Mouse (Mus musculus): ENCODE measurements around the gene Phka2.

Phka2 gene

GRCm38 (mm10) chrX:160502048-160503041 is at the start of gene Phka2:
TSS of gene Phka2 (plus strand) at chrX:160502166.
- DNase-seq: peak; percentile 85

GRCm38 (mm10) chrX:160455686-160456085 is 46.3 kb upstream of the Phka2 start:
- no peak for DNase-seq

- no peak for DNase-seq
Measured at GRCm38 (mm10) chrX:160471257-160471786, 30.6 kb upstream of the Phka2 start.

DNA sequence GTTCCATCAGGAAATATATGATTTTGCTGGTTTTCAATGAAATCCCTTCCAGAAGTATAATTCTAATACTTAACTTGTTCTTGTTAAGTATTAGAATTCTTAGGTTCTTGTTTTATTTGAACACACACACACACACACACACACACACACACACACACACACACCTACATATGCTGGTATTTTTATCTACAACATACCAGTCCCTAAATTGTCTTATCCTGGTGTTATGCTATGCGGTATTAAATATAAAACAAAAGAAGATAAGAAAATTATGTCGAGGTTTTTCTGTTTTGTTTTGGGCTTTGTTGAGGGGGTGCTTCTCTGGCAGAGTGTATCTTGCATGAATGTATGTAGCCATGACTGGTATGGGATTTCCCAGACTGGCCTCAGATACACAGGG is 12.2 kb upstream of the Phka2 start:
- no peak for DNase-seq

DNA sequence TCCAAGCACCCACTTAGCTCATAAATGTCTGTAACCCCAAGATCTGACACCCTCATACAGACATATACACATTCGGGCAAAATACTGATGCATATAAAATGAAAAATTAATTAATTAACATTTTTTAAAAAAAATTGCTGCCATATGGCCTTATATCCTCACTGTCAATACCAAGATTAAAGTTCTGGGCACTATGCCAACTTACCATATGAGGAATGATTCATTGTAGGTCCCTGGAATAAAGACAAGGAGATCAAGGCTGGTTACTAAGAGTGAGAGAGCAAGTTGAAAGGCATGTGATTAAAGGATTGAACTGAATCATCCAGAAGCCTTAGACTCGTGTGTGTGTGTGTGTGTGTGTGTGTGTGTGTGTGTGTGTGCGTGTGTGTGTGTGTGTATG is 7.6 kb upstream of the Phka2 start:
- peak; percentile 51 for DNase-seq

DNA sequence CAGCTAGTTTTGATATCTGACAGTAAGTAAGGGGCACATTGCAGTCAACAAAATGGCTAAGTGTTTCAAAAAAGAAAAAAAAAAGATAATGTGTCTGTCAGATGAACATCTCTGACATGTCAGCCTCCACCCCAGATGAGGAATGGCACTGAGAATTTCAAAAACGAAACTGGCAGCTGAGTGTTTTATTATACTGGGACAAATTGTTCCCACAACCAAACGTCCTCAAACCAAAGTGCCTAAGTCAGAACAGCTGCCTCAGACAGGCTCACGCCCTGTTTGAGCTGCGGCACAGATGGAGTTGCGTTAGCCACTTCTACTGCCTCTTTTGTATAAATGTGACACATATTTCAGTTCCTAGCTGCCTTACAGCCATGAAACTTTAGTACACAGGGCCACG is 7.0 kb upstream of the Phka2 start:
- DNase-seq: no peak

GRCm38 (mm10) chrX:160496473-160496872 is 5.5 kb upstream of the Phka2 start:
- no peak for DNase-seq

GRCm38 (mm10) chrX:160501095-160501494 is 871 bp upstream of the Phka2 start:
- peak; percentile 11 for DNase-seq

DNA sequence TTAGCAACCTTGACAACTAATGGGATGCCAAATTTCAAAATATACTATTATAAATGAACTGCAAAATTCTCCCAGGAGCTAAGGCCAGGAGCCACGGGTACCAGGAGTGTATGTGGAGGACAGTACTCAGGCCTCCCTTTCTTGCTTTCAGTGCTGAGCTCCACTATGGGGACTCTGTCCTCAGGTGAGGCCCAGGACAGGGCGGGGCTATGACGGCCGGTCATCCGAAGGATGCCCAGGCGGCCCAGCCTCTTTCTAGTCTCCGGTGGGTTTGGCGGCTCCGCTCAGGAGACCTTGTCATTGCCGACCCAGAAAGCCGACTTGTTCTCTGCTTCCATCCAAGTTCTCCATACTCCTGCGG is 299 bp upstream of the Phka2 start:
- DNase-seq: no peak

DNA sequence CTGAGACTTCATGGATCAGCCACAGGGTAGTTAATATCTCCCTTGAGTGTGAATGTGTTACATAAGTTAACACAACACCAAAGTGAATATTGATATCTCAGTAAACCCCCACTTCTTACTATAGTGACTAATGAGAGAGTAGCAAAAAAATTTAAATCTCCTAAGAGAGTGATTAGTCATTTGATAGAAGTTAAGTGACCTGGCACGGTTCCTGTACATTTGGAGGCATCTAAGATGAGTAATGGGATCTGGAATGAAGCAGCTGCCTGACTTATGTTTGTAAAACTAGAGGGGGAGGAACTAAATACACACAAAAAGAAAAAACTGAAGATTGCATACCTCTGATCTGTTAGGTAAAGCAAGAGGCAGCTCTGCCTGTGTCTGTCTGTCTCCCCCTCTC is 7.1 kb downstream of the Phka2 start:
- no peak for DNase-seq

GRCm38 (mm10) chrX:160510197-160510596 is 8.2 kb downstream of the Phka2 start:
- no peak for DNase-seq

GRCm38 (mm10) chrX:160516027-160516426 is 14.1 kb downstream of the Phka2 start:
- DNase-seq: no peak

- DNase-seq: no peak
Measured at GRCm38 (mm10) chrX:160542772-160543171, 40.8 kb downstream of the Phka2 start.

- no peak for DNase-seq
Measured at GRCm38 (mm10) chrX:160548875-160549274, 46.9 kb downstream of the Phka2 start.

GRCm38 (mm10) chrX:160552066-160552465 is 50.1 kb downstream of the Phka2 start:
- DNase-seq: no peak

DNA sequence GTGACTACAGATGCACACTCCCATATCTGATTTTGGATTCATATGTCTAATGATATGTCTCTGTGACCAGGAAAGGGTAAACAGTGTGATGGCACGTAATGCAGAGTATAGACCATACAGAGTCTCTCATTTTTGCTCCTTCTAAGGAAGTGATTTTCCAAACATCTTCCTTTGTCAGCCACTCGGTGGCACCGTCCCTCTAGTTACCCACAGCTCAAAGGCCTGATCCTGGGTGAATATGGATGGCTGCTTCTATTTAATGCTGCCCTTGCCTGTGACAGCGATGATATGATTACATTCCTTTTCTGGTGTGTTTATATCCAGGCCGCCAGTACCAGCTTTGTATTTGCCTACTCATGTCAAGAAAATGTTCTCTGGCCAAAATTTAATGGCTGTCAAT is 81.6 kb downstream of the Phka2 start:
- no peak for DNase-seq

- DNase-seq: no peak
Measured at GRCm38 (mm10) chrX:160584148-160584838, 82.3 kb downstream of the Phka2 start.

- DNase-seq: no peak
Measured at GRCm38 (mm10) chrX:160585110-160585509, 83.1 kb downstream of the Phka2 start.

- peak; percentile 38 for DNase-seq
Measured at GRCm38 (mm10) chrX:160588523-160588922, 86.6 kb downstream of the Phka2 start.

DNA sequence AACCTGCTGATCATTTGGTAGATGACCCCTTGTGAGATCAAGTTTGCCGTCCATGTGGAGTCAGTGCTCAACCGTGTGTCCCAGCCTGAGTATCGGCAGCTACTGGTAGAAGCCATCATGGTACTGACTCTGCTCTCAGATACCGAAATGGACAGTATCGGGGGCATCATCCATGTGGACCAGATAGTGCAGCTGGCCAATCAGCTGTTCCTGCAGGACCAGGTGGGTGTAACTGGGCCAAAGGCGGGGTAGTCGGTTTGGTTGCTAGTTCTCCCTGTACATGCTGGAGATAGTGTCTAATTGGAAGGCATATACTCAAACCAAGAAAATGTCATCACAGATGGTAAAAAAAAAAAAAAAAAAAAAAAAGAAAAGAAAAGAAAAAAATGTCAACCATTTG is 88.2 kb downstream of the Phka2 start:
- DNase-seq: no peak

- DNase-seq: no peak
Measured at GRCm38 (mm10) chrX:160592933-160593332, 91.0 kb downstream of the Phka2 start.

GRCm38 (mm10) chrX:160598055-160598454 is 96.1 kb downstream of the Phka2 start:
- DNase-seq: no peak

DNA sequence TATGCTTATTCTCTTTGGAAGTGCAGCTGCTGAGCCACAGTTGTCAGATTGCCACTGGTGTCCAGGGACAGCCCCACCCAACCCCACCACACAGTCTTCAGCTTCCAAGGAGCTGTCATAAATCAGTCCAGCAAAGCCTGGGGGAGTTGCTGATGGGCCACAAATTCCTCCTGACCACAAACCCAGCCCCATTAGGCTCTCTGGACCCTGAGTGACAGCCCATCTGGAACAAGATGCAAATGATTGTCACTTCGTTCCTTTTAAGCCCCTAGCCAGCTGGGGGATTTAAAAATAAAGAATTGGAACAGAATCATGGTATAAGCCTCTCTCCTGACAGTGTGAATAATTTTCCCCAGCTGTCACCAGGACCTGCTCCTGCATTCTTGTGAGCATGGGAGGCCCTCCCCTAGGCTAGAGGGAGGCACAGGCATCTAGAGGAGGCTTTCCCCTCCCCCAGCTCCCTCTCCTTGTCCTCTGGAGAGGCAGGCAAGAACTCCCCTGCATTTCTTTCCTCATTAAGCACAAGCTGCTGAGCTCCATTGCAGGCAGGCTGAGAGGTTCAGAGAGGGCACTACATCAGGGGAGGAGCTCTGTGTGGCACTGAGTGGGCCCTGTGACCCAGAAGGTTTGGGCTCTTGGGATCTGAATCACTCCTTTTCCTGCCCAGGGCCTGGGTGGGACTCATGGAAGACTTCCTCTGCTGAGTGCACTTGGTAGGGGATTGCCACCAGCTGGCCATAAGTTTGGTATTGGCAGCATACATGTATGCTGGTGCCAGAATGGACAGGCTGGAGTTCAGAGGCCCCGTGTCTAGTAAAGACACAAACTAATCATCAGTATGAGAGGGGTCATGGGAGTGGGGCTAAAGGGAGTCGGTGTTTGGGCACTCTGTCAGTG is 96.8 kb downstream of the Phka2 start:
- peak; percentile 39 for DNase-seq
